Mouse (Mus musculus): Measurements from ENCODE around the gene Fbln2. TPM values are rescaled to one million over a fixed set of nuclear protein-coding genes. Genes with fewer than 3 reads are reported as not detected.

Fbln2 gene
- polyA plus RNA-seq, 1 experiment from 2014 or later = 7.3 TPM

DNA sequence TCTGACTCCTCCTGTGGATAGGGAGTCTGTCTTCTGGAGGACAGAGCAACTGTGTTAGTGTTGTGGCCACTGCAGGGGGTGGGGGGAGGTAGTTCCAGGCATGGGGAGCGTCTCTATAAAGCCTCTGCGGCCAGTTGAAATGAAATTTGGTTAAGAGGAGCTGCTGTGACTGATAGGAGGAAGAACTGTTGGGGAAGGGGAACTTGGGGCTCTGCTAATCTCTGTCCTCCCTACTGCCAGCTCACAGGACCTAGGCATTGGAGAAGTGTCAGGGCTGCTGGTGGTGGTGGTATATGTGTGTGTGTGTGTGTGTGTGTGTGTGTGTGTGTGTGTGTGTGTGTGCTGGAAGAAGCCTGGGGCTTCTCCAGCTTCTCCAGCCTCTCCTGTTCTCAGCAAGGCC is 25.0 kb downstream of the Fbln2 start:
- Histone ChIP-seq H3K9me3 (replicated peaks; ENCODE audit: control insufficient read depth, low read length) (no peaks in the 10 kb centered on the region), H3K4me1 (ENCODE audit: control insufficient read depth, insufficient read depth, low read length) (0 out of 2 replicates have a peak, but pooled peaks cover 8% of the 10 kb centered on the region), H3K36me3 (ENCODE audit: control insufficient read depth, insufficient read depth, low read length) (no peaks in the 10 kb centered on the region), H3K27me3 (replicated peaks; ENCODE audit: control insufficient read depth, insufficient read depth, low read length) (no peaks in the 10 kb centered on the region), H3K4me3 (ENCODE audit: low read depth, low read length) (no peak overlapping the region), H3K27ac (ENCODE audit: low read depth, low read length) (no peak overlapping the region), H3K4me2 (ENCODE audit: low read length) (no peak overlapping the region), H3K9ac (ENCODE audit: low read length) (no peak overlapping the region)
- no peak for ATAC-seq
- WGBS = 65% methylated on average over 2 of the region's 2 CpGs
- no peak for DNase-seq (ENCODE audit: low spot score)

DNA sequence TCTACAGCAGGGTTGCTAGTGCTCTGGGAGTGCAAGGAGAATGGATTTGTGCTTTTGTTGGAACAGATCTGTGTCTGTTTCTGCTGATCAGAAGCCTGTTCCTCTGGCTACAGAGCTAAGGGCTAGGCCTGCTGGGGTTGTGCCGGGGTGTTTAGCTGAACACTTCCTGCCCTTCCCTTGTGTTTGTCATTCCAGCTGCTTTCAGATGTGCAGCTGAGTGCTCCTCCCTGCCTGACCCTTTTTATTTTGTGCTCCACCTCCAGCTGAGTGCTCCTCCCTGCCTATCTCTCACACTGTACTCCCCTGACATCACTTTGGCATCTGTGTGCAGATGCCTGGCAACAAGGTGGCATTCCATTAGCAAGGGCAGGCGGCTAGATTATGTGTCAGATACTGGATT is 28.3 kb downstream of the Fbln2 start:
- Histone ChIP-seq H3K27me3 (replicated peaks; ENCODE audit: control insufficient read depth, insufficient read depth, low read length) (no peaks in the 10 kb centered on the region), H3K9me3 (replicated peaks; ENCODE audit: control insufficient read depth, low read length) (no peaks in the 10 kb centered on the region), H3K36me3 (ENCODE audit: control insufficient read depth, insufficient read depth, low read length) (no peaks in the 10 kb centered on the region), H3K9ac (ENCODE audit: low read length) (no peak overlapping the region), H3K27ac (ENCODE audit: low read depth, low read length) (no peak overlapping the region), H3K4me1 (ENCODE audit: control insufficient read depth, insufficient read depth, low read length) (peaks cover 8% of the 10 kb centered on the region; the same call in 1 of the 2 replicates), H3K4me3 (ENCODE audit: low read depth, low read length) (no peak overlapping the region), H3K4me2 (ENCODE audit: low read length) (no peak overlapping the region)
- no peak for ATAC-seq
- 73% methylated on average over 2 of the region's 2 CpGs for WGBS
- DNase-seq (ENCODE audit: low spot score) = no peak

DNA sequence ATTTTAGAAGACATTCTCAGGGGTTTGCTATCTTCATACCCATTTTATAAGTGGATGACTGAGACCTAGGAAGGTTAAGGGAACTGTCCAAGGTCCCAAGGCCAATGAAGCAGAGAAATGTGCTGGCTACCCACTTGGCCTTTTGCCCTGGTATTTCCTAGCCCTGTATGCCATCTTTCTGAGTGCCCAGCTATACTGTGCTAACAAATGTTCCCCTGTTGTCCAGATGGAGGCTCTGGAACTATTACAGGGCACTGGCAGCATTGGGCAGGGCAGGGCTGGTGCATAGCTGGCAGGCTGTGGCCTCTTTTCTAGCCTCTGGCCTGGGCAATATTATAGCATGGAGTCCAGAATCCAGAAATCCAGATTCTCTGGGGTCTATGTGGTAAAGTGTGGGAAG is 28.7 kb downstream of the Fbln2 start:
- DNase-seq (ENCODE audit: low spot score) (no peak), ATAC-seq (no peak)
- H3K4me1 ChIP-seq (ENCODE audit: control insufficient read depth, insufficient read depth, low read length) = peaks cover 5% of the 10 kb centered on the region; the same call in 1 of the 2 replicates
- no peaks in the 10 kb centered on the region for H3K9me3 ChIP-seq (replicated peaks; ENCODE audit: control insufficient read depth, low read length)
- no peak overlapping the region for H3K4me3 ChIP-seq (ENCODE audit: low read depth, low read length)
- H3K4me2 ChIP-seq (ENCODE audit: low read length) = no peak overlapping the region
- no peak overlapping the region for H3K9ac ChIP-seq (ENCODE audit: low read length)
- no peaks in the 10 kb centered on the region for H3K36me3 ChIP-seq (ENCODE audit: control insufficient read depth, insufficient read depth, low read length)
- H3K27ac ChIP-seq (ENCODE audit: low read depth, low read length) = no peak overlapping the region
- H3K27me3 ChIP-seq (replicated peaks; ENCODE audit: control insufficient read depth, insufficient read depth, low read length) = no peaks in the 10 kb centered on the region

DNA sequence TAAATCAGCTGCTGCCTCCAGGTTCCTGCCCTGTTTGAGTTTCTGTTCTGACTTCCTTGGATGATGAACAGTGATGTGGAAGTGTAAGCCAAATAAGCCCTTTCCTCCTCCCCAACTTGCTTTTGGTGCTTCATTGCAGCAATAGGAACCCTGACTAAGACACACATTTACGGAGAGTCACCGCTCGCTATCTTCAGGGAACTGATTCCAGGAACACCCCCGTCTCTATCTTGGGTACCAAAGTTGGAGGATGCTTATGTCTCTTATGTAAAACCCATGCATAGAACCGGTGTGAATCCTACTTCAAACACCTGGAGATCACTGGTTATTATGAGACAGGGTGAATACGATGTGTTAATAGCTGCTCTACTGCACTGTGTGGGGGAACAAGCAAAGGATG is 31.1 kb downstream of the Fbln2 start:
- H3K4me2 ChIP-seq (ENCODE audit: low read length) = no peak overlapping the region
- H3K4me1 ChIP-seq (ENCODE audit: control insufficient read depth, insufficient read depth, low read length) = no peaks in the 10 kb centered on the region; the same call in 1 of the 2 replicates
- H3K9ac ChIP-seq (ENCODE audit: low read length) = no peak overlapping the region
- no peak overlapping the region for H3K4me3 ChIP-seq (ENCODE audit: low read depth, low read length)
- no peaks in the 10 kb centered on the region for H3K36me3 ChIP-seq (ENCODE audit: control insufficient read depth, insufficient read depth, low read length)
- no peaks in the 10 kb centered on the region for H3K9me3 ChIP-seq (replicated peaks; ENCODE audit: control insufficient read depth, low read length)
- no peak for DNase-seq (ENCODE audit: low spot score)
- no peaks in the 10 kb centered on the region for H3K27me3 ChIP-seq (replicated peaks; ENCODE audit: control insufficient read depth, insufficient read depth, low read length)
- ATAC-seq = no peak
- 94% methylated on average over 6 of the region's 6 CpGs for whole genome bisulfite sequencing
- no peak overlapping the region for H3K27ac ChIP-seq (ENCODE audit: low read depth, low read length)

DNA sequence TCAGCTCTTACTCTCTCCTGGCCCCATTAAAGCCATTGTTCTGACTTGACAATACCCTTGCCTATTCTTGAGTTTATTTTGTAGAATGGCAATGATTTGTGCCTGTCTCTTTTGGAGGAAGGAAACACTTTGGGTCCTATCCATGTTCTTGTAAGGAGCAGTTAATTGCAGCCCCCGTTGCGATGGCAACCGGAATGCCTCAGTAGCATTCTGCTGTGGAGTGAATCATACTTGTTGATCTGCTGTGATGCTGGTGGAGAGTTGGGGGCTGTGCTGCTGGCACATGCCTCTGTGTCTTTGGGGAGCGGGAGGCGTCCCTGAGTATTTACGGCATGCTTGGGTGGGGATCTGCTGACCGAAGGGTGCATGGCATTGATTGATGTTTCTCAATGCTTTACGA is 32.1 kb downstream of the Fbln2 start:
- H3K4me2 ChIP-seq (ENCODE audit: low read length) = no peak overlapping the region
- no peaks in the 10 kb centered on the region; the same call in 1 of the 2 replicates for H3K4me1 ChIP-seq (ENCODE audit: control insufficient read depth, insufficient read depth, low read length)
- DNase-seq (ENCODE audit: low spot score) (no peak), ATAC-seq (no peak)
- H3K27me3 ChIP-seq (replicated peaks; ENCODE audit: control insufficient read depth, insufficient read depth, low read length) = no peaks in the 10 kb centered on the region
- H3K9ac ChIP-seq (ENCODE audit: low read length) = no peak overlapping the region
- H3K36me3 ChIP-seq (ENCODE audit: control insufficient read depth, insufficient read depth, low read length) = no peaks in the 10 kb centered on the region
- no peak overlapping the region for H3K27ac ChIP-seq (ENCODE audit: low read depth, low read length)
- WGBS = 80% methylated on average over 8 of the region's 8 CpGs
- no peaks in the 10 kb centered on the region for H3K9me3 ChIP-seq (replicated peaks; ENCODE audit: control insufficient read depth, low read length)
- no peak overlapping the region for H3K4me3 ChIP-seq (ENCODE audit: low read depth, low read length)

DNA sequence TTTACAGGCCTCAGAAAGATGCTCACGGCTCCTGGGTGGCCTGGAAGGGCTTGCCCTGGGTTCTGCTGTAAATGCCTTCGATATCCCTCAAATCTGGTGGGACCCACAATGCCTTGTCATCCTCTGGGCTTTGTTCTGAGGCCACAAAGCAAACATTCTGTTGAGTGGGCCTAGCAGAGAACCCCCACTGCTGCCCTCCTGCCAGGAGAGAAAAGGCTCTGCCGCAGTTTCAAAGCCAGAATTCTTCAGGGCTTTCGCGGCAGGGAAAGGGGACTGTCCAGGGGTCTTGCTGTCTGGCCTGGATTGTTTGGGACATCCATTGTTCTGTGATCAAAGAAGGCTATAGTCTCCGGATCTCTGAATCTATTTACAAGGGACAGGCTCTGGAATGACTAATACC is 33.1 kb downstream of the Fbln2 start:
- 8% methylated on average over 6 of the region's 6 CpGs for WGBS
- ATAC-seq = no peak
- Histone ChIP-seq H3K9me3 (replicated peaks; ENCODE audit: control insufficient read depth, low read length) (no peaks in the 10 kb centered on the region; the same call in 1 of the 2 replicates), H3K4me3 (ENCODE audit: low read depth, low read length) (no peak overlapping the region), H3K27me3 (replicated peaks; ENCODE audit: control insufficient read depth, insufficient read depth, low read length) (no peaks in the 10 kb centered on the region), H3K9ac (ENCODE audit: low read length) (no peak overlapping the region), H3K4me1 (ENCODE audit: control insufficient read depth, insufficient read depth, low read length) (no peaks in the 10 kb centered on the region; the same call in 1 of the 2 replicates), H3K4me2 (ENCODE audit: low read length) (no peak overlapping the region), H3K36me3 (ENCODE audit: control insufficient read depth, insufficient read depth, low read length) (no peaks in the 10 kb centered on the region), H3K27ac (ENCODE audit: low read depth, low read length) (no peak overlapping the region)
- DNase-seq (ENCODE audit: low spot score) = no peak

DNA sequence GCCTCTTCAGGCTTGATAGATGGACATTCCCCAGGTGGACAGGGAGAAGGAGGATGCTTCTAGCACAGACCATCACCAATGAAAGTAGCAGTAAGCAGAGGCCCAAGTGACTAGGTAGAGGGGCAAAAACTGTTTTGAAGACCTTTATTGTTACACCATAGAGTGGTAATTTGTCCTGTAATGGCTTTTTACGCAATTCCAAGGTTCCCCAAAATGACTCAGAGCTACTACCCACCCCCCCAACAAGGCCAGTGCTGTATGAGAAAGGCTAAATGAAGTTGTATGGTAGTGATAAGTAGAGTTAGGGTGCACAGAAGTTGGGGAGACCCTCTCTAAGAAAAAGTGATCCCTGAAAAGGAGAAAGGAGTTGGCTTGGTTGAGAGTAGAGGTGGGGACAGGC is 35.1 kb downstream of the Fbln2 start:
- Histone ChIP-seq H3K4me2 (ENCODE audit: low read length) (no peak overlapping the region), H3K9ac (ENCODE audit: low read length) (no peak overlapping the region), H3K36me3 (ENCODE audit: control insufficient read depth, insufficient read depth, low read length) (no peaks in the 10 kb centered on the region), H3K27ac (ENCODE audit: low read depth, low read length) (no peak overlapping the region), H3K27me3 (replicated peaks; ENCODE audit: control insufficient read depth, insufficient read depth, low read length) (no peaks in the 10 kb centered on the region), H3K9me3 (replicated peaks; ENCODE audit: control insufficient read depth, low read length) (no peaks in the 10 kb centered on the region; the same call in 1 of the 2 replicates), H3K4me3 (ENCODE audit: low read depth, low read length) (no peak overlapping the region), H3K4me1 (ENCODE audit: control insufficient read depth, insufficient read depth, low read length) (no peaks in the 10 kb centered on the region; the same call in 1 of the 2 replicates)
- WGBS = 94% methylated on average over 1 of the region's 1 CpGs
- DNase-seq (ENCODE audit: low spot score) = no peak
- ATAC-seq = no peak

DNA sequence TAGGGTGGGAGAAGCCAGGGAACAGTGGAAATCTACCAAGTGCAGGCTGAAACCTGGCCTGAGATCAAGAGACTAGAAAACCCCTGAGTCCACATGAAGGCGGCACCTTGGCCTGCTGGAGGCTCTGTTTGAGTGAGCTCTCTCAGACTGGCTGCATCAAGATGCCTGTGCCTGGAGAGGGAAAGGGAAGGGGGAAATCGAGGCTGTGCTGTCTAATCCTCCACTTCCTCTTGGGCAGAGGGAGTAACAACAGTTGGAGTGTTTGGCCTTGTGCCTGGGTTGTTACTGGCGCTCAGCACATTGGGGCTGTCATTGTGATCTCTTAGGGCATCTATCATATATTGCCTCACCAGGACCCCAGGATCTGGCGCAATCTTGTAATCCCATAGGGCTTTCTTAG is 36.4 kb downstream of the Fbln2 start:
- H3K27me3 ChIP-seq (replicated peaks; ENCODE audit: control insufficient read depth, insufficient read depth, low read length) = no peaks in the 10 kb centered on the region
- H3K4me2 ChIP-seq (ENCODE audit: low read length) = no peak overlapping the region
- no peak overlapping the region for H3K27ac ChIP-seq (ENCODE audit: low read depth, low read length)
- H3K4me1 ChIP-seq (ENCODE audit: control insufficient read depth, insufficient read depth, low read length) = no peaks in the 10 kb centered on the region; the same call in 1 of the 2 replicates
- no peaks in the 10 kb centered on the region for H3K36me3 ChIP-seq (ENCODE audit: control insufficient read depth, insufficient read depth, low read length)
- ATAC-seq = no peak
- H3K4me3 ChIP-seq (ENCODE audit: low read depth, low read length) = no peak overlapping the region
- no peaks in the 10 kb centered on the region; the same call in 1 of the 2 replicates for H3K9me3 ChIP-seq (replicated peaks; ENCODE audit: control insufficient read depth, low read length)
- DNase-seq (ENCODE audit: low spot score) = no peak
- no peak overlapping the region for H3K9ac ChIP-seq (ENCODE audit: low read length)
- 78% methylated on average over 4 of the region's 4 CpGs for WGBS

DNA sequence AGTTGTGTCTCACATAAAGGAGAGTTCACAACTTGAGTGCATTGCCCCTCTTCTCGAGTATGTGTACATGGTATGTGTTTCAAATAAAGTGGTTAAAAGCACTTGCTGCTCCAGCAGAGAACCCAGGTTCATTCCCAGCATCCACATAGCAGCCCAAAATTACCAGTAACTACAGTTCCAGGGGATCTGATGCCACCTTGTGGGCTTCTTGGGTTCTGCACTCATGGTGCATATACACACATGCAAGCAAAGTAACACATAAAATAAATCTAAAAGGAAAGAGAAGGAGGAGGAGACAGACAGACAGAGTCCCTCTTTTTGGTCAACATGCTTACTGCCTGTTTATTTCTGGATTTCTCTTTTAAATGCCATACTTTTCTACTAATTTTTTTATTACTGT is 37.5 kb downstream of the Fbln2 start:
- Histone ChIP-seq H3K27ac (ENCODE audit: low read depth, low read length) (no peak overlapping the region), H3K9me3 (replicated peaks; ENCODE audit: control insufficient read depth, low read length) (no peaks in the 10 kb centered on the region; the same call in 1 of the 2 replicates), H3K4me3 (ENCODE audit: low read depth, low read length) (no peak overlapping the region), H3K27me3 (replicated peaks; ENCODE audit: control insufficient read depth, insufficient read depth, low read length) (no peaks in the 10 kb centered on the region), H3K4me2 (ENCODE audit: low read length) (no peak overlapping the region), H3K4me1 (ENCODE audit: control insufficient read depth, insufficient read depth, low read length) (no peaks in the 10 kb centered on the region), H3K36me3 (ENCODE audit: control insufficient read depth, insufficient read depth, low read length) (no peaks in the 10 kb centered on the region), H3K9ac (ENCODE audit: low read length) (no peak overlapping the region)
- ATAC-seq (no peak), DNase-seq (ENCODE audit: low spot score) (no peak)
- 84% methylated on average over 1 of the region's 1 CpGs for WGBS

All from forebrain, embryonic 14.5 days (tissue).